Mouse (Mus musculus) telencephalon, adult 2 months (tissue): ENCODE data around the gene Cyba.

Experiments used
- DNase-seq: peaks from one replicate; pipeline ENCODE4 v3.0.0-alpha.2; 2011; ENCODE audit warnings: low read depth, low spot score

Cyba gene

GRCm38 (mm10) chr8:122452154-122452553 is 19.4 kb upstream of the Cyba start:
- DNase-seq: no peak

- no peak for DNase-seq
Observed at GRCm38 (mm10) chr8:122451161-122451703, 18.5 kb upstream of the Cyba start.

GRCm38 (mm10) chr8:122445203-122445602 is 12.5 kb upstream of the Cyba start:
- no peak for DNase-seq

GRCm38 (mm10) chr8:122444058-122444748 is 11.5 kb upstream of the Cyba start:
- peak; percentile 74 for DNase-seq

GRCm38 (mm10) chr8:122443262-122444006 is 10.7 kb upstream of the Cyba start, which contains the start of gene Mvd:
TSS of gene Mvd (minus strand) at chr8:122443422.
- DNase-seq: peak; percentile 99

GRCm38 (mm10) chr8:122442781-122443180 is 10.1 kb upstream of the Cyba start:
- no peak for DNase-seq

- no peak for DNase-seq
Observed at GRCm38 (mm10) chr8:122442356-122442755, 9.6 kb upstream of the Cyba start.

GRCm38 (mm10) chr8:122441326-122441725 is 8.6 kb upstream of the Cyba start:
- no peak for DNase-seq

- no peak for DNase-seq
Observed at GRCm38 (mm10) chr8:122439336-122439735, 6.6 kb upstream of the Cyba start.

GRCm38 (mm10) chr8:122437708-122438331 is 5.1 kb upstream of the Cyba start:
- no peak for DNase-seq

GRCm38 (mm10) chr8:122436586-122437125 is 3.9 kb upstream of the Cyba start:
- DNase-seq: no peak

- no peak for DNase-seq
Observed at GRCm38 (mm10) chr8:122436146-122436545, 3.4 kb upstream of the Cyba start.

- no peak for DNase-seq
Observed at GRCm38 (mm10) chr8:122435375-122435774, 2.6 kb upstream of the Cyba start.

- no peak for DNase-seq
Observed at GRCm38 (mm10) chr8:122433269-122433905, 657 bp upstream of the Cyba start.

- DNase-seq: no peak
Observed at GRCm38 (mm10) chr8:122431694-122432442, 862 bp downstream of the Cyba start.

- DNase-seq: no peak
Observed at GRCm38 (mm10) chr8:122430646-122431045, 2.1 kb downstream of the Cyba start.

- DNase-seq: no peak
Observed at GRCm38 (mm10) chr8:122430058-122430636, 2.6 kb downstream of the Cyba start.

- DNase-seq: no peak
Observed at GRCm38 (mm10) chr8:122428163-122428562, 4.6 kb downstream of the Cyba start.

- DNase-seq: no peak
Observed at GRCm38 (mm10) chr8:122427607-122428006, 5.1 kb downstream of the Cyba start.

- no peak for DNase-seq
Observed at GRCm38 (mm10) chr8:122426145-122426544, 6.6 kb downstream of the Cyba start.
